Mouse (Mus musculus) gastrocnemius, postnatal 14 days (tissue): ENCODE results near the gene Zbtb4. TPM values are rescaled to one million over a fixed set of nuclear protein-coding genes. Genes with fewer than 3 reads are reported as not detected.

ENCODE experiments used
- DNase-seq: peaks from one replicate; pipeline ENCODE4 v3.0.0; 2021; ENCODE audit warnings: mixed read lengths
- intact Hi-C: fragments of 180-260 bp; cut with DNase I; formaldehyde crosslinking; loops from one replicate; pipeline ENCODE4 v1.15.1; 2025; ENCODE audit warnings: low total_unique reads
- total RNA-seq, 2 experiments: library from RNA; stranded (reverse); gene quantifications; 2 replicates each; pipeline ENCODE4 v1.2.3; 2021

Zbtb4 gene
- total RNA-seq, 2 experiments from 2014 or later, result 18.2 to 21.3 TPM

DNA sequence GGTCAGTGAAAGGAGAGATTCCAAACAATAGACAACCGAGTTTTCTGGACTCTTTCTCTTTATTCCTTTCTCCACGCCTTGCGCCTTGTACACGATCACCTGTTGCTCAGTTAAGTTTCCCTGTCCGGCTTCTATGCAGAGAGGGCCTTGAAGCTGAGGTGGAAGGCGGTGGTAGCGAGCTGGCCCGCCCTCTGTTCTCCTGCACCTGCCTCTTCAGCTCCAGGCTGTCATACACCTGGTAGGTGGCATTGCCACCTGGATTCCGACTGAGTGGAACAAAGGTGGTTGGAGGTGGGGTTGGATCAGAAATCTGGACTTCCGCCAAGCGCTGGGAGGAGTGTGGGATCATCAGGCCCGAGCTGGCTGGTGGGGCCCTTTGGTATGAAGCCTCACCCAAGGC lies 50.8 kb downstream of the Zbtb4 start:
- no peak for DNase-seq
- intact Hi-C loops, result no loop called here

DNA sequence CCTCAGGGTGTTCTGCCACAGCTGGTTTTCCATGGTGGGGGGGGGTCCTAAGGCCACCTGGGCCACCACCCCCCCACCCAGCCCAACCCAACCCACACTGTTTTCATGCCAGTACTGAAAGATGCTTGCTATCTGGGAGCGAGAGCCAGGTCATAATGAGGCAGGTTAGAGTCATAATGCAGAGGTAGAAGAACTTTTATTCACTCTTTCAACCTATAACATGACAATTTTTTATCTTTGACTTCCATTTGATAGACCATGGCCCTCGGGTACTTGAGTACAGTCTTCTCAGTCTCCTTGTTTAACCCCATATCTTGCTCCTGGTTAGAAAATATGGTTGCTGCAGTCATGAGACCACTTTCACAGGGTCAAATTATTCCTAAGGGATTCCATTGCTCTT lies 52.7 kb downstream of the Zbtb4 start, which contains the start of gene Spem2:
Gene Spem2 (minus strand): TSS at position 101 of the 400 bp plus-strand sequence.
- intact Hi-C loops, result no loop called here
- DNase-seq, result no peak

DNA sequence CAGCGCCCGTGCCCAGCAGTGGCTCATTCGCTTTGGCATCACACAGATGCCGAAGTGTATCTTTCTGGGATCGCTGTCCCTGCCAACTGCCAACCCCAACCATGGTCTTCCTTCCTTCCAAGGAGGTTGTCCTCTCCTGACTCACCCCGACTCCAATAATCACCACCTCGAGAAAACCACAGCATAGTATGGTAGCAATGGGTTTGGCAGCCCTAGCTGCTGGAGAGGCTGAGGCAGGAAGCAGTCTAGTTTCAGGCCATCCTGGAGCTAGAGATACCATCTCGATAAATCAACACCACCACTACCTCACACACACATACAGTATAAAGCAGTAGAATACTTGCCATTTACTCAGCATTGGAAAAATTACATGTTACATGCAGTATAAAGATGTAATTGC lies 53.2 kb downstream of the Zbtb4 start:
- intact Hi-C loops, result no loop called here
- no peak for DNase-seq

DNA sequence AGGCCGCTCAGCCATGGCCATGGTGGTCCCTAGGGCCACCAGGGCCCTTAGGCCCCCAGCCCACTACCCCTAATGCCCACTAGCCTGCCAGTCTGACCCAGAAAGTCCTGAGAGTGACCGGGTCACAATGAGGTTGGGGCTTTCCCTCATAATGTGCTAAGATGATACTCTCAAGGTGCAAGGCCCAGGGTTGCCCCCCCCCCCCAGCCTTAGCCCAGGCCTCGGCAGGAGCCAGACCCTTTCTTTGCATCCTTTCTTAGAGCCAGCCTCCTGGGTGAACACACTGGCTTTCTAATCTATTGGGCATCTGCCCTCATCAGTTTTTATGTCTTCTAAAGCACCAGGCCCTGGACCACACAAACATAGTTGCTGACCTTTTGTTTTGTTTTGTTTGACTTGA lies 56.4 kb downstream of the Zbtb4 start, which contains the start of gene Spem1:
Gene Spem1 (minus strand): TSS at position 101 of the 400 bp plus-strand sequence.
- intact Hi-C loops, result no loop called here

DNA sequence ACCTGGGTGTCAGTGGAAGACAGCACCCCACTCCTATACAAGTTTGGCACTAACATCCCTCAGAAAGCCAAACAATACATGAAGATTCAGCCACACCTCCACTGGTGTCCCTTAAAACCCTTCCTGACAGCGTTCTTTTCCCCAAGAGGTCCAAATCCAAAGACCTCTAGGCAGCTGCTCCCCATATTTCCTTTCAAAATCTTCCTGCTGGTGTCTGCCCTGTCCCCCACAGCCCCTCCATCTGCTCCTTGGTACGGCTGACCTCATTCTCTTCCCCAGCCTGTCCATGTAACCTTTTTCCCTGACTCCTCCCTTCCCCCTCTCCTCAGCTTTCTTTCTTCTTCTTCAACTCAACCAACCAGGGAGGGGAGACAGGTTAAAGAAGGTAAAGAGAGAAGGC lies 57.7 kb downstream of the Zbtb4 start:
- no peak for DNase-seq
- intact Hi-C loops, result no loop called here

More for the DNA sequence above, 56.4 kb downstream of the Zbtb4 start, which contains the start of gene Spem1:
- DNase-seq, result no peak

DNA sequence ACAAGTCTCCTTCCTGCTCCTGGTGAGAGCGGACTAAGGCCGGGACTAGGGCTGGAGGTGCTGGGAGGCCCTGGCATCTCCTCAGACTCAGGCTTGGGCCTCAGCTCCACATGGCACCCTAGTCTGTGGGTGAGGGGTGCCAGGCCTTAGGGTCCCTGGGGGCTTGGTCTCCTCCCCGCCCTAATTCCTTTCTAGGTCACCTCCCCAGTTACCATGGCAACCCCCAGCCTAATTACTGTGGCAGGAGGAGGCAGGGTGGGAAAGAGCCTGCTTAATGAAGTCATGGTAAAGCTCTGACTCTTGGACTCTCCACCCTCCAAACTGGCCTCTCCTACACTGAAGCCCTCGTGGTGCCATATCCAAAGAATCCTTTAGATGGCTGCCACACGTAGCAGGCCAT lies 63.1 kb downstream of the Zbtb4 start:
- DNase-seq, result no peak
- intact Hi-C loops, result no loop called here

DNA sequence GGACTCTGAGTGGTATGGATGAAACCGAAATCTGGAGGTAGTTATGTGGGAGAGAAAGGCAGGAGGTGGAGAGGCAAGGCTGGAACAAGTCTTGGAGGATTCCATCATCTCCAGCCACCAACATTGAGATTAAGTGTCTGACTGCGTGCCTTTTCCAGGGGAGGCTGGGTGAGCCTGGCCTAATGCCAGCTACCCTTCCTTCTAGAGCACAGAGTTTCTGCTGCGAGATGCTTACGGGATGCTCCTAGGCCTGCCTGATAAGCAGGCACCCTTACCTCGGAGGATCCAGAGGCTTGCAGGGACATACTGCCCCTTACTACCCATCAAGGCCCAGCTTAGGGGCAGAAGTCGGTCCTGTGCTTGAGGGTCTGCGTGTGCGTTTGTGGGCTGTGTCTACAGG lies 67.8 kb downstream of the Zbtb4 start:
- intact Hi-C loops, result no loop called here

More for the DNA sequence above, 67.8 kb downstream of the Zbtb4 start:
- no peak for DNase-seq

Other genes starting within 250 kb of the Zbtb4 start
- gene Dnah2, start 216.8 kb upstream of the Zbtb4 start, total RNA-seq, result under 1 TPM; 0.06 to 0.07 TPM
- gene Efnb3, start 205.7 kb upstream of the Zbtb4 start, total RNA-seq, result 1 to 10 TPM in 1 of 2 experiments, under 1 TPM in 1; 0.71 to 1.3 TPM
- gene Wrap53, start 185.7 kb upstream of the Zbtb4 start, total RNA-seq, result 1 to 10 TPM; 3.5 to 4.0 TPM
- gene Trp53, start 185.6 kb upstream of the Zbtb4 start, total RNA-seq, result 10 to 100 TPM; 15.2 to 22.7 TPM
- 100 to 1,000 TPM; 384 to 403 TPM for gene Atp1b2, start 160.0 kb upstream of the Zbtb4 start, total RNA-seq
- under 1 TPM; 0.38 to 0.47 TPM for gene Shbg, start 148.0 kb upstream of the Zbtb4 start, total RNA-seq
- gene Sat2, start 143.9 kb upstream of the Zbtb4 start, total RNA-seq, result 1 to 10 TPM; 4.9 to 5.0 TPM
- 10 to 100 TPM; 55.3 to 66.5 TPM for gene Fxr2, start 132.9 kb upstream of the Zbtb4 start, total RNA-seq
- gene Sox15, start 110.6 kb upstream of the Zbtb4 start, total RNA-seq, result not detected
- gene Mpdu1, start 103.3 kb upstream of the Zbtb4 start, total RNA-seq, result 10 to 100 TPM; 11.8 to 12.1 TPM
- gene Cd68, start 99.8 kb upstream of the Zbtb4 start, total RNA-seq, result 1 to 10 TPM; 4.0 to 4.6 TPM
- 100 to 1,000 TPM; 141 to 170 TPM for gene Eif4a1, start 93.5 kb upstream of the Zbtb4 start, total RNA-seq
- 10 to 100 TPM; 22.4 to 23.2 TPM for gene Senp3, start 83.8 kb upstream of the Zbtb4 start, total RNA-seq
- 1 to 10 TPM; 1.3 to 1.8 TPM for gene Tnfsf13, start 80.1 kb upstream of the Zbtb4 start, total RNA-seq
- gene Tnfsf12, start 70.1 kb upstream of the Zbtb4 start, total RNA-seq, result 10 to 100 TPM; 14.0 to 14.8 TPM
- 1 to 10 TPM; 2.2 to 3.0 TPM for gene Tnfsfm13, start 69.8 kb upstream of the Zbtb4 start, total RNA-seq
- gene Polr2a, start 7.3 kb upstream of the Zbtb4 start, total RNA-seq, result 10 to 100 TPM; 36.4 to 39.1 TPM
- gene Slc35g3, start 3.9 kb upstream of the Zbtb4 start, total RNA-seq, result not detected
- 10 to 100 TPM; 75.5 to 80.7 TPM for gene Chrnb1, start 30.0 kb downstream of the Zbtb4 start, total RNA-seq
- 1 to 10 TPM; 6.6 to 8.0 TPM for gene Fgf11, start 35.9 kb downstream of the Zbtb4 start, total RNA-seq
- gene Tmem102, start 39.7 kb downstream of the Zbtb4 start, total RNA-seq, result under 1 TPM; 0.16 to 0.27 TPM
- gene Gm39566, start 49.4 kb downstream of the Zbtb4 start, total RNA-seq, result not detected
- not detected for gene Spem2, start 52.6 kb downstream of the Zbtb4 start, total RNA-seq
- not detected for gene Spem1, start 56.3 kb downstream of the Zbtb4 start, total RNA-seq
- gene Nlgn2, start 71.9 kb downstream of the Zbtb4 start, total RNA-seq, result 1 to 10 TPM; 6.8 to 7.4 TPM
- 100 to 1,000 TPM; 104 to 108 TPM for gene Tmem256, start 72.6 kb downstream of the Zbtb4 start, total RNA-seq
- 10 to 100 TPM; 16.5 to 22.4 TPM for gene Plscr3, start 80.5 kb downstream of the Zbtb4 start, total RNA-seq
- gene Tnk1, start 92.8 kb downstream of the Zbtb4 start, total RNA-seq, result under 1 TPM in 1 of 2 experiments, not detected in 1; 0.10 TPM
- gene Tmem95, start 112.1 kb downstream of the Zbtb4 start, total RNA-seq, result not detected
- 1 to 10 TPM; 2.0 TPM for gene Kctd11, start 115.5 kb downstream of the Zbtb4 start, total RNA-seq
- gene Acap1, start 129.6 kb downstream of the Zbtb4 start, total RNA-seq, result under 1 TPM; 0.33 to 0.55 TPM
- under 1 TPM; 0.62 to 0.84 TPM for gene 2810408A11Rik, start 135.1 kb downstream of the Zbtb4 start, total RNA-seq
- 10 to 100 TPM; 27.2 to 29.1 TPM for gene Neurl4, start 135.2 kb downstream of the Zbtb4 start, total RNA-seq
- 10 to 100 TPM; 21.8 to 24.2 TPM for gene Gps2, start 148.0 kb downstream of the Zbtb4 start, total RNA-seq
- 100 to 1,000 TPM; 567 to 637 TPM for gene Eif5a, start 156.0 kb downstream of the Zbtb4 start, total RNA-seq
- 1 to 10 TPM; 2.1 to 4.3 TPM for gene Ybx2, start 169.9 kb downstream of the Zbtb4 start, total RNA-seq
- 100 to 1,000 TPM; 158 to 236 TPM for gene Slc2a4, start 182.3 kb downstream of the Zbtb4 start, total RNA-seq
- gene Cldn7, start 198.9 kb downstream of the Zbtb4 start, total RNA-seq, result under 1 TPM in 1 of 2 experiments, not detected in 1; 0.72 TPM
- 100 to 1,000 TPM; 185 to 209 TPM for gene Ctdnep1, start 215.2 kb downstream of the Zbtb4 start, total RNA-seq
- gene Elp5, start 216.6 kb downstream of the Zbtb4 start, total RNA-seq, result 10 to 100 TPM; 43.0 to 52.9 TPM
- gene Gabarap, start 225.2 kb downstream of the Zbtb4 start, total RNA-seq, result 100 to 1,000 TPM; 170 to 180 TPM
- 10 to 100 TPM; 20.4 to 20.7 TPM for gene Phf23, start 229.9 kb downstream of the Zbtb4 start, total RNA-seq
- 1 to 10 TPM; 5.1 to 7.8 TPM for gene Dvl2, start 234.7 kb downstream of the Zbtb4 start, total RNA-seq
- gene Acadvl, start 249.5 kb downstream of the Zbtb4 start, total RNA-seq, result 100 to 1,000 TPM; 266 to 408 TPM